Mouse (Mus musculus) heart, postnatal 4 days (tissue): ENCODE data around the gene Trp73. TPM values are rescaled to one million over a fixed set of nuclear protein-coding genes. Genes with fewer than 3 reads are reported as not detected.
A peak's percentile ranks its signal among the peaks of the same experiment; 100 is the strongest.

ENCODE experiments used
- DNase-seq: peaks from one replicate; pipeline ENCODE4 v3.0.0; 2021
- total RNA-seq, 2 experiments: library from RNA; stranded (reverse); gene quantifications; 2 replicates each; pipeline ENCODE4 v1.2.3; 2021

Trp73 gene
- total RNA-seq, 2 experiments from 2014 or later, result not detected

- no peak for DNase-seq
Observed at GRCm38 (mm10) chr4:154028646-154029045, 111.4 kb downstream of the Trp73 start.

DNA sequence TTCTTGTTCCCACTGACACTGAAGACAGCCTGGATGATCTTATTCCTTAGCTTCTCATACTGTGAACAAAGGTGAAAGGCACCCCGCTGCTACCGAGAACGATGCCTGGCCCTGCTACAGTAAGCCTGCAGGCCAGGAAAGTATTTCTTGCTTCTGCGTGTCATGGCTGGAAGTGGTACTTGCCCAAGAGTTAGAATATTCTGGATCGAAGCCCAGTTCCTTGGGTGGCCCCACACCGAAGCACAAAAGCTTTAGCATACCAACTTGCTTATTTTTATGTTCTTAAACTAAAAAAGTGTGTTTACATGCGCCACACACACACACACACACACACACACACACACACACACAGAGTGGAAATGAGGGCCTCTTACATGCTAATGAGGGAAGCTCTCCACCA is 111.9 kb downstream of the Trp73 start:
- DNase-seq, result no peak

- no peak for DNase-seq
Observed at GRCm38 (mm10) chr4:154026441-154026761, 113.6 kb downstream of the Trp73 start.

GRCm38 (mm10) chr4:154025641-154026440 is 114.2 kb downstream of the Trp73 start, which contains the start of gene Smim1:
TSS of gene Smim1 (minus strand) at chr4:154026230.
- DNase-seq, result peak; percentile 77

DNA sequence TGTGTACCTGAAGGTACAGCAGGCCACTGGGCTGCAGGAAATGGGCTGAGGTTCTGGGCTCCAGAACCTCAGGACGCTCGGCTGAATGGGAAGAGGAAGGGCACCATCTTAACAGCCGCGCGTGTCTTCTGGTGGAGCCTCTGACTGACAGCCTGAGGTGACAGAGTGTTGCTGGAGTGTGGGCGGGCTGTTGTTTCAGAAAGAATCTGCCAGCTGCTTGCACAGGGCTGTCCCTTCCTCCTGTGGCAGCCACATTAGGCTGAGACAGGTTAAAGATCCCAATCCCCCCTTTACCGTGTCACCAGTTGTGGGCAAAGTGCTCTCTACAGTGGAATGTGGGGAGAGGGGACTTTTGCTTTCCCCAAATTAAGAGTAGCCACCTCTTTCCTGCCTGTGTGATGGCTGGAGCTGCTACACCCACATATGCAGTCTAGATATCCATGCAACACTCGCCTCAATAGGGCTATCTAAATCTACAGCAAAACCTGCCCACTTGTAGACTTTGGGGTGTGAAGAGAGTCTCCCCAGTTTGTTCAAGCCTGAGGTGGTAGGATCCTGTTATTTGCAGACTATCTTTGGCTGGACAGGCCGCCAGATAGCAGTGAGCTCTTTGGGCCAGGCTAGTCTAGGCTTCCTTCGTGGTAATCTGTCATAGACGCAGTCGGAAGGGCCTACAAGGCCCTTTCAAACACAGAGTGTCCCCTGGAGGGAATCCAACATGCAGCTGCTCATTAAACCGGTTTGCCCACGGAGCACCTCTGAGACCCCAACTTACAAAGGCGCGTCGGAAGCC is 115.1 kb downstream of the Trp73 start:
- DNase-seq, result no peak

DNA sequence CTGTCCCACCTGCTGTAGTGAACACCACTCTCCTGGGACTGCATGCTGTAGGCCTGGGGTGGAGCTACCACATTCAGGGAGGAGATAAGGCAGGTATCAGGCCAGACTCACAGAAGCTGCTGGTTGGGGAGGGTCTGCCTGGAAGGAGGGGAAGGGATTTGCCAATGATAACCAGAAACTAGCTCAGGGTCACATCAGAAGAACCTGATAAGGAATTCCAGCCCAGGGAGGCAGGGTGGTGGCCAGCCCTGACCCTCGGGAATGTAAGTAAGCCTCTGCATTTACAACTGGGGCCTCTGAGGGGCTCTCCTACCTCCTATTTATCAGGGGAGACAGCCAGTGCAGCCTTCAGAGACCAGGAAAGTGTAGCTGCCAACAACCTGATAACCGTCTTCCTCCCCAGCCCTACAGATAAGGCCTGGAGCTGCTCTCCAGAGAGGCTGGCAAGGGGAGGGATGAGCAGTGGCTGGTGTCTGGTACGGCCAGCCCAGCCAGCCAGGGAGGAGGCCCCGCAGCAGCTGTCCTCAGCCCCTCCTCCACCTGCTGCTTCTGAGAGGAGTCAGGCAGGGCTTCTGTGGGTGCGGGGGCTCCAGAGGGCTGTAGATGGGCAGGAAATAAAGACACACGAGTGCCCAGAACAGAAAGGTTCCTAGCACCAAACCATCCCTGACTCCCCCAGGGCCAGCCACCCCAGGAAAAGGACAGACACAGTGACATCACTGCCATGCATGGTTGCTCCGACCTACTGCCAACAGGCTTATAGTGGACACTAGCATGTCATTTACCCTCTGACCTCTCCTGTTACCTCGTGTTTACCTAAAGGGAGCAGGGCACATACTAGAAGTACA is 116.0 kb downstream of the Trp73 start:
- peak; percentile 27 for DNase-seq

GRCm38 (mm10) chr4:154022844-154023243 is 117.2 kb downstream of the Trp73 start:
- DNase-seq, result no peak

GRCm38 (mm10) chr4:154022407-154022806 is 117.6 kb downstream of the Trp73 start:
- peak; percentile 44 for DNase-seq

GRCm38 (mm10) chr4:154021432-154021831 is 118.6 kb downstream of the Trp73 start:
- peak; percentile 35 for DNase-seq

DNA sequence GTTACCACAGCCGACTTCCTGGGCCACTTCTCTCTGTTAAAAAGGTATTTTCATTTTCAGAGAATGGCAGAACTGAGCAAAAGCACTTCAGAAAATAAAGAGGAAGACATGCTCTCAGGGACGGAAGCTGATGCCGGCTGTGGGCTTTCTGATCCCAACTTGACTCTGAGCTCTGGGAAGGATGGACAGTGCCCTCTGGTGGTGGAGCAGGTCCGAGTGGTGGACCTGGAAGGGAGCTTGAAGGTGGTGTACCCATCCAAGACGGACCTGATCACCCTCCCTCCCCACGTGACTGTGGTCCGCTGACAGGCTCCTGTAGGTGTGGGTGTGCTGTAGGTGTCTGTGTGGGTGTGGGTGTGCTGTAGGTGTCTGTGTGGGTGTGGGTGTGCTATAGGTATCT is 120.4 kb downstream of the Trp73 start:
- peak; percentile 61 for DNase-seq

- no peak for DNase-seq
Observed at GRCm38 (mm10) chr4:154015476-154015875, 124.5 kb downstream of the Trp73 start.

GRCm38 (mm10) chr4:154012132-154012882 is 127.7 kb downstream of the Trp73 start:
- peak; percentile 39 for DNase-seq

GRCm38 (mm10) chr4:154011646-154012089 is 128.3 kb downstream of the Trp73 start, which contains the start of gene Lrrc47:
TSS of gene Lrrc47 (plus strand) at chr4:154011731.
- peak; percentile 84 for DNase-seq

GRCm38 (mm10) chr4:154010907-154011645 is 128.9 kb downstream of the Trp73 start:
- DNase-seq, result no peak

DNA sequence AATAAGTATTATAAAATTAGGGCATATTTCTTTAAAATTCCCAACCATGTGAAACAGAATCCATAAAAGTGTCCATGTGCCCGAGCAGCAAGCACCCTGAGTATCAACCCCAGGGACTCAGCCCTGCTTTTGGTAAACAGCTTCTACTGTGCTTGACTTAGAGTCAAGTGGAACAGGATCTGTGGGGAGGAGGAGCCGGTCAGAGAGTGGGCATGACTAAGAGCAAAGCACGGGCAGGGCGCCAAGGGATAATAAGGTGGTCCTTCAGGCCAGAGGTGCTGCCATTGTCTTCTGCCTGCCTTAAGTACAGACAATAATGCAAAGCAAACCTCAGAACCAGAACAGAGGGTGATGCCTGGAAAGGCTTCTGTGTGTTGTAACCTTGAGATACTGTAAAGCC is 132.2 kb downstream of the Trp73 start:
- DNase-seq, result no peak

GRCm38 (mm10) chr4:154006264-154006663 is 133.7 kb downstream of the Trp73 start:
- no peak for DNase-seq

Other genes with a start within 250 kb of the Trp73 start
- gene A430005L14Rik, start 183.0 kb downstream of the Trp73 start, total RNA-seq, result 10 to 100 TPM; 17.1 to 18.5 TPM
- gene Dffb, start 165.1 kb downstream of the Trp73 start, total RNA-seq, result 1 to 10 TPM; 5.8 to 6.2 TPM
- gene Cep104, start 165.0 kb downstream of the Trp73 start, total RNA-seq, result 10 to 100 TPM; 24.1 to 26.4 TPM
- gene Lrrc47, start 128.5 kb downstream of the Trp73 start, total RNA-seq, result 10 to 100 TPM; 45.8 to 46.7 TPM
- gene Smim1, start 114.0 kb downstream of the Trp73 start, total RNA-seq, result 10 to 100 TPM; 11.7 to 14.8 TPM
- gene Ccdc27, start 97.5 kb downstream of the Trp73 start, total RNA-seq, result not detected
- gene Wrap73, start 2.2 kb upstream of the Trp73 start, total RNA-seq, result 10 to 100 TPM; 11.6 to 13.3 TPM
- gene Tprgl, start 20.5 kb upstream of the Trp73 start, total RNA-seq, result 100 to 1,000 TPM; 100 to 113 TPM
- 10 to 100 TPM; 50.0 to 52.8 TPM for gene Megf6, start 30.5 kb upstream of the Trp73 start, total RNA-seq
- 1 to 10 TPM in 1 of 2 experiments, under 1 TPM in 1; 0.99 to 1.0 TPM for gene Arhgef16, start 161.5 kb upstream of the Trp73 start, total RNA-seq
- gene B230104I21Rik, start 195.9 kb upstream of the Trp73 start, total RNA-seq, result not detected